In genomic region chr7:131362269-131362614, GRCm38 (mm10) we compare ENCODE assay signal across 7 mouse cellular contexts. TPM values are rescaled to one million over a fixed set of nuclear protein-coding genes. Genes with fewer than 3 reads are reported as not detected.
A peak's percentile ranks its signal among the peaks of the same experiment; 100 is the strongest.
DNase-seq lines count a peak whose midpoint lies in the region; ATAC-seq and TF ChIP-seq lines count a peak whose summit lies in the region.

No protein-coding gene starts in this region.

- no peak for TF ChIP-seq CTCF in testis, adult 2 months (IDR thresholded peaks at IDR 0.05; ENCODE audit: control insufficient read depth, insufficient read depth, insufficient replicate concordance, low read depth, low read length)
- TF ChIP-seq CTCF in stomach, postnatal 0 days (IDR thresholded peaks at IDR 0.05; ENCODE audit: low read depth) = no peak

- no peak for TF ChIP-seq EP300 in stomach, postnatal 0 days (optimal IDR thresholded peaks at IDR 0.05)

- no peaks in the 10 kb centered on the region for H3K27me3 ChIP-seq in testis, adult 2 months (ENCODE audit: control insufficient read depth, insufficient read depth, low read length)
- peaks cover 5% of the 10 kb centered on the region for H3K27me3 ChIP-seq in forebrain, embryonic 12.5 days
- H3K27me3 ChIP-seq in liver, embryonic 12.5 days (replicated peaks) = peaks cover 5% of the 10 kb centered on the region; the same call in 1 of the 2 replicates
- no peaks in the 10 kb centered on the region for H3K27me3 ChIP-seq in stomach, postnatal 0 days (ENCODE audit: control insufficient read depth, insufficient read depth, low read length)

- no peak for TF ChIP-seq POLR2A in testis, adult 2 months (IDR thresholded peaks at IDR 0.05; ENCODE audit: control insufficient read depth, low read depth, low read length)

- H3K36me3 ChIP-seq in testis, adult 2 months (ENCODE audit: control insufficient read depth, insufficient read depth, low read length) = peaks cover 1% of the 10 kb centered on the region
- peaks cover 17% of the 10 kb centered on the region for H3K36me3 ChIP-seq in forebrain, embryonic 12.5 days (replicated peaks)
- H3K36me3 ChIP-seq in liver, embryonic 12.5 days = peaks cover 34% of the 10 kb centered on the region
- H3K36me3 ChIP-seq in stomach, postnatal 0 days (ENCODE audit: control insufficient read depth, insufficient read depth, low read length) = 0 out of 2 replicates have a peak, but pooled peaks cover 4% of the 10 kb centered on the region

- peak; percentile 87 for ATAC-seq in forebrain, embryonic 12.5 days (ENCODE audit: low FRiP score)
- ATAC-seq in liver, embryonic 12.5 days = peak; percentile 69
- ATAC-seq in stomach, postnatal 0 days (ENCODE audit: low FRiP score, low TSS enrichment) = peak; percentile 75

- no peaks in the 10 kb centered on the region for H3K9me3 ChIP-seq in forebrain, embryonic 12.5 days
- H3K9me3 ChIP-seq in liver, embryonic 12.5 days (replicated peaks) = no peaks in the 10 kb centered on the region
- no peaks in the 10 kb centered on the region for H3K9me3 ChIP-seq in stomach, postnatal 0 days (ENCODE audit: control insufficient read depth, low read length)

- peak overlapping the region; percentile 73 for H3K4me2 ChIP-seq in forebrain, embryonic 12.5 days
- peak overlapping the region; percentile 93 for H3K4me2 ChIP-seq in liver, embryonic 12.5 days
- H3K4me2 ChIP-seq in stomach, postnatal 0 days (replicated peaks; ENCODE audit: low read depth) = peak overlapping the region; percentile 93

- under 1% methylated on average over 35 of the region's 35 CpGs for WGBS in forebrain, embryonic 12.5 days
- under 1% methylated on average over 35 of the region's 35 CpGs for WGBS in liver, embryonic 12.5 days (ENCODE audit: insufficient replicate concordance)
- under 1% methylated on average over 33 of the region's 35 CpGs for WGBS in stomach, postnatal 0 days

- peak overlapping the region; percentile 87 for H3K27ac ChIP-seq in testis, adult 2 months (ENCODE audit: control insufficient read depth, insufficient read depth, low read depth, low read length)
- peak overlapping the region; percentile 82 for H3K27ac ChIP-seq in forebrain, embryonic 12.5 days
- H3K27ac ChIP-seq in liver, embryonic 12.5 days = peak overlapping the region; percentile 92
- H3K27ac ChIP-seq in stomach, postnatal 0 days (replicated peaks) = peak overlapping the region; percentile 86

- DNase-seq in testis, postnatal 10 days (ENCODE audit: low spot score) = no peak
- DNase-seq in stomach, postnatal 0 days (ENCODE audit: low spot score) = no peak
- no peak for DNase-seq in cerebellum, postnatal 36 days
- no peak for DNase-seq in spleen, postnatal 14 days (ENCODE audit: low spot score in 2 of 2)

- H3K4me1 ChIP-seq in testis, adult 2 months (ENCODE audit: control insufficient read depth, insufficient read depth, low read length) = peaks cover 6% of the 10 kb centered on the region
- H3K4me1 ChIP-seq in forebrain, embryonic 12.5 days = peaks cover 15% of the 10 kb centered on the region
- H3K4me1 ChIP-seq in liver, embryonic 12.5 days = peaks cover 20% of the 10 kb centered on the region
- H3K4me1 ChIP-seq in stomach, postnatal 0 days (replicated peaks; ENCODE audit: control insufficient read depth, insufficient read depth) = no peaks in the 10 kb centered on the region

- H3K9ac ChIP-seq in forebrain, embryonic 12.5 days = peak overlapping the region; percentile 81
- peak overlapping the region; percentile 97 for H3K9ac ChIP-seq in liver, embryonic 12.5 days
- peak overlapping the region; percentile 90 for H3K9ac ChIP-seq in stomach, postnatal 0 days (ENCODE audit: low read length)

- H3K4me3 ChIP-seq in testis, adult 2 months (ENCODE audit: control insufficient read depth, low read depth, low read length) = peak overlapping the region; percentile 84
- H3K4me3 ChIP-seq in forebrain, embryonic 12.5 days (replicated peaks) = peak overlapping the region; percentile 78
- peak overlapping the region; percentile 94 for H3K4me3 ChIP-seq in liver, embryonic 12.5 days
- peak overlapping the region; percentile 88 for H3K4me3 ChIP-seq in stomach, postnatal 0 days (ENCODE audit: low read depth, low read length)

RNA-seq across cellular contexts. Expression of gene 2310057M21Rik, which starts 0.3 kb away (rescaled TPM):
- 11.4 and 12.5 TPM in 2 replicates for polyA plus RNA-seq in testis, adult 2 months (2012; rRNA removed)
- polyA plus RNA-seq in forebrain, embryonic 12.5 days (2016; fragmentation: Nextera tagmentation; extraction: Ambion mirVana) = 17.3 and 20.8 TPM in 2 replicates
- 14.3 and 15.7 TPM in 2 replicates for polyA plus RNA-seq in liver, embryonic 12.5 days (2016; fragmentation: Nextera tagmentation; extraction: Ambion mirVana)
- 11.5 and 12.8 TPM in 2 replicates for polyA plus RNA-seq in stomach, postnatal 0 days (2015; fragmentation: Nextera tagmentation; extraction: Ambion mirVana)

RNA-seq across cellular contexts. Expression of gene Pstk, which starts 8.7 kb away (rescaled TPM):
- polyA plus RNA-seq in testis, adult 2 months (2012; rRNA removed) = 8.5 and 11.0 TPM in 2 replicates
- polyA plus RNA-seq in forebrain, embryonic 12.5 days (2016; fragmentation: Nextera tagmentation; extraction: Ambion mirVana) = 49.7 and 51.5 TPM in 2 replicates
- polyA plus RNA-seq in liver, embryonic 12.5 days (2016; fragmentation: Nextera tagmentation; extraction: Ambion mirVana) = 32.1 and 36.9 TPM in 2 replicates
- polyA plus RNA-seq in stomach, postnatal 0 days (2015; fragmentation: Nextera tagmentation; extraction: Ambion mirVana) = 50.0 and 52.2 TPM in 2 replicates

RNA-seq across cellular contexts. Expression of gene Fam24a, which starts 28.6 kb away (rescaled TPM):
- polyA plus RNA-seq in testis, adult 2 months (2012; rRNA removed) = 176 and 188 TPM in 2 replicates
- polyA plus RNA-seq in forebrain, embryonic 12.5 days (2016; fragmentation: Nextera tagmentation; extraction: Ambion mirVana) = not detected in 2 replicates
- polyA plus RNA-seq in liver, embryonic 12.5 days (2016; fragmentation: Nextera tagmentation; extraction: Ambion mirVana) = not detected in 2 replicates
- not detected in 2 replicates for polyA plus RNA-seq in stomach, postnatal 0 days (2015; fragmentation: Nextera tagmentation; extraction: Ambion mirVana)

RNA-seq across cellular contexts. Expression of gene Fam24b, which starts 32.9 kb away (rescaled TPM):
- 409 and 461 TPM in 2 replicates for polyA plus RNA-seq in testis, adult 2 months (2012; rRNA removed)
- polyA plus RNA-seq in forebrain, embryonic 12.5 days (2016; fragmentation: Nextera tagmentation; extraction: Ambion mirVana) = not detected in 2 replicates
- polyA plus RNA-seq in liver, embryonic 12.5 days (2016; fragmentation: Nextera tagmentation; extraction: Ambion mirVana) = not detected in 2 replicates
- polyA plus RNA-seq in stomach, postnatal 0 days (2015; fragmentation: Nextera tagmentation; extraction: Ambion mirVana) = not detected in 2 replicates

RNA-seq across cellular contexts. Expression of gene Cuzd1, which starts 40.1 kb away (rescaled TPM):
- 2.9 and 97.5 TPM in 2 replicates for polyA plus RNA-seq in testis, adult 2 months (2012; rRNA removed)
- polyA plus RNA-seq in forebrain, embryonic 12.5 days (2016; fragmentation: Nextera tagmentation; extraction: Ambion mirVana) = not detected in 2 replicates
- not detected in 2 replicates for polyA plus RNA-seq in liver, embryonic 12.5 days (2016; fragmentation: Nextera tagmentation; extraction: Ambion mirVana)
- 0.06 and 0.10 TPM in 2 replicates for polyA plus RNA-seq in stomach, postnatal 0 days (2015; fragmentation: Nextera tagmentation; extraction: Ambion mirVana)

Comparison
In these comparisons a context has a peak if more than half of its experiments do, and no peak if none do; other contexts are left out.
1. RNA of gene Fam24a, which starts 28.6 kb away (polyA plus RNA-seq): 176 to 188 TPM in testis, adult 2 months; not detected in stomach, postnatal 0 days, not detected in forebrain, embryonic 12.5 days and not detected in liver, embryonic 12.5 days; every median in the first group is over 100 times any median in the second.
2. Peak in every context shown above with its lines, with median percentiles within 50 percentile points of each other: H3K27ac ChIP-seq, H3K4me3 ChIP-seq, ATAC-seq, H3K4me2 ChIP-seq and H3K9ac ChIP-seq.